Mouse (Mus musculus) right cerebral cortex, postnatal 25 days (tissue): Measurements from ENCODE around the gene Tbc1d12.

ENCODE experiments used
- DNase-seq: peaks from one replicate; pipeline ENCODE4 v3.0.0; 2022

Gene Tbc1d12

GRCm38 (mm10) chr19:38915677-38916076 lies 79.3 kb downstream of the Tbc1d12 start:
- DNase-seq, result peak; percentile 14

GRCm38 (mm10) chr19:38928481-38929158 lies 92.2 kb downstream of the Tbc1d12 start:
- no peak for DNase-seq

- no peak for DNase-seq
These were observed 93.3 kb downstream of the Tbc1d12 start for GRCm38 (mm10) chr19:38929471-38930251.

GRCm38 (mm10) chr19:38930252-38930787 lies 93.9 kb downstream of the Tbc1d12 start:
- no peak for DNase-seq

GRCm38 (mm10) chr19:38930788-38931565 lies 94.6 kb downstream of the Tbc1d12 start, which contains the start of gene Hells:
Hells (plus strand) TSS chr19:38930915.
- peak; percentile 80 for DNase-seq

GRCm38 (mm10) chr19:38931566-38931890 lies 95.1 kb downstream of the Tbc1d12 start:
- DNase-seq, result no peak

- no peak for DNase-seq
These were observed 108.4 kb downstream of the Tbc1d12 start for GRCm38 (mm10) chr19:38944590-38945307.
